Comparison of ENCODE assay signal across 10 mouse cellular contexts in the genomic region with DNA sequence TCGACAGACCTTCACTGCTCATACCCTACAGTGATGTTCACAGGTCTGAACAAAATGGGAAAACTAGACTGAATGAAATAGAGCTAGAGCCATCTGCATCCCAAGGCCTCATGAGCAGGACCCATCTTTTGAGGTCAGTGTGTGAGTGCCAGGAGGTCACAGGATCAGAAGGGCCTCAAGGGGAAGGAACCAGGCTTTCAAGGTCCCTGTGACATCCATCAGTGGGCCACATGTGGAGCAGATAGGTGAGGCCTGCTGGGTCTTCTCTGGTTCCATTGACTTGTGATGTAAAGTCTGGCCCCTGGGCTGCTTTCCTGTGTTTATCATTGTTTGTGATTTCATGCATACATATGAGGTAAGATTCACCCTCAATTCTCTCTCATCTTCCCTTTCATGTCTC.
"Had no signal": no experiment of that assay in that cellular context is flagged by ENCODE, and none has a peak within 500 bp of the region (broad histone marks: within the 10 kb centered on the region; RNA-seq: fewer than 3 reads in every experiment).

No protein-coding gene starts in this region.

- H3K27me3 ChIP-seq: kidney, embryonic 15.5 days; limb, embryonic 13.5 days had no signal

- H3K9ac ChIP-seq: kidney, embryonic 15.5 days; limb, embryonic 13.5 days; liver, embryonic 14.5 days had no signal

- H3K36me3 ChIP-seq: kidney, embryonic 15.5 days; limb, embryonic 13.5 days had no signal

- H3K27ac ChIP-seq: limb, embryonic 13.5 days; liver, embryonic 14.5 days; stomach, postnatal 0 days had no signal

- H3K9me3 ChIP-seq: kidney, embryonic 15.5 days had no signal

- H3K4me3 ChIP-seq: kidney, embryonic 15.5 days; limb, embryonic 13.5 days had no signal

- DNase-seq: kidney, adult 2 months; kidney, postnatal 14 days; left cerebral cortex, postnatal 4 days; lung, adult 18-20 months; lung, postnatal 36 days; thymus, postnatal 4 days had no signal
